Mouse (Mus musculus) cerebellum, postnatal 4 days (tissue): ENCODE measurements around the gene Adamts2.

Experiments used
- DNase-seq, 2 experiments: peaks; one replicate each; pipeline ENCODE4 v3.0.0; 2022; ENCODE audit warnings: low spot score in 2 of 2, mixed read lengths in 1 of 2

Gene Adamts2

DNA sequence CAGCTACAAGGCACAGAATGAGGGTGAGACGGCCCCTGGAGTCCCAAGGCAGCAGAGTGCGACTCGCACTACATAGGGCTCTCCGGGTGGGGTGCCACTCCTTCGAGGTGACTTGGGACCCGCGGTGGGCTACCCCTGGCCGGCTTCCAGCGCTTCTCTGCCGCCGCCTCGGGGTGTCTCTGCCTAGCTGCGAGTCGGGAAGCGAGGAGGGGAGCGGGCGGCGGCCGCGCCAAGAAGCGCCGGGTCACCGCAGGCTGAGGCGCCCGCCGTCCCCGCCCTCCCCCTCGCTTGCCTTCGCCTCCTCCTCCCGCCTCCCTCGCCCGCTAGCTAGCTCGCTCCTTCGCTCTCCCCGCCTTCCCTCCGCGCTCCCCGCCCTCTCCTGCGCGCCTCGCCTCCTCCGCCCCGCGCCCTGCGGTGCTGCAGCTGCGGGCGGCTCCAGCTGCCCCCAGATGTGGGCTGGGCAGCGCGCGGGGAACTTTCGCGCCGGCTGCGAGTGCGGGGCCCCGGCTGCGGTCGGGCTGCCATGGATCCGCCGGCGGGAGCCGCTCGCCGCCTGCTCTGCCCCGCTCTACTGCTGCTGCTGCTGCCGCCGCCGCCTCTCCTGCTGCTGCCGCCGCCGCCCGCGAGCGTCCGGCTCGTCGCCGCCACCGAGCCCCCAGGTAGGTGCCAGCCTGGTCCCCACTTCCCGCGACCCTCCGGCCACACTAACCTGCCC lies at the start of gene Adamts2:
Adamts2 (plus strand) TSS at position 444 of the 715 bp plus-strand sequence.
- peak in 1 of 2 experiments; percentile 50 for DNase-seq

DNA sequence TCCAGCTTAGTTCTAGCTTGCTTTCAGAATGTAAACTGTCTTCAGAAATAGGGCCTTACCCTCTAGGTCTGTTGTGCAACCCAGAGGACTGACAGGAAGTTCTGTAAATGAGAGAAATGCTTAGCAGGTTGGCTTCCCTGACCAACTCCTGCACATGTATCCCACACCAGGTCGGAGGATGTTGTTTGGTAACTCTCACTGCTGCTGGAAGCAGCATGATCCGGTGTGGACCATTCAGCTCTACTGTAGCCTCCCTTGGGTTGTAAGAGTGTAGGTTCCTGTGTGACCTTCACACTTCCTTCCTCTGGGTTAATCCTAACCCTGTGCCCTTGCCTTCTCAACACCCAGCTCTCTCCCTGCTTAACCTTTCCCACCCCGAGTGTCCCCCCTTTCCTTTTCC lies 44.8 kb upstream of the Adamts2 start:
- DNase-seq = no peak

DNA sequence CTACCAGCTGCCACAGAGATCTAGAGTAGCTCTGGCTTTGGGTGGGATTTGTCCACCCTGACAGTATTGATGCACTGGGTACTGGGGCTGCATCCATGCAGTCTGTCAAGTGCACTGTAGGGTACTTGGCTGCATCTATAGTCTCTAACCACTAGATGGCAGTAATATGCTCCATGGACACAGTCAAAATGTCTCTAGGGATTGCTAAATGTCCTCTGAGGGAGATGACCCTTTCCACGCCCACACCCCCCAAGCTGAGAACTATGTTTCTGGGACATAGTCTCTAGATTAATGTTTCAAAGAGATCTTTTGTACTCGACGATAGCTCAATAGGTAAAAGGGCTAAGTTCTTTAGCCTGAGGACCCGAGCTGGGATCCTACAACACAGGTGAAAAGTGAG lies 42.8 kb upstream of the Adamts2 start:
- DNase-seq = no peak

DNA sequence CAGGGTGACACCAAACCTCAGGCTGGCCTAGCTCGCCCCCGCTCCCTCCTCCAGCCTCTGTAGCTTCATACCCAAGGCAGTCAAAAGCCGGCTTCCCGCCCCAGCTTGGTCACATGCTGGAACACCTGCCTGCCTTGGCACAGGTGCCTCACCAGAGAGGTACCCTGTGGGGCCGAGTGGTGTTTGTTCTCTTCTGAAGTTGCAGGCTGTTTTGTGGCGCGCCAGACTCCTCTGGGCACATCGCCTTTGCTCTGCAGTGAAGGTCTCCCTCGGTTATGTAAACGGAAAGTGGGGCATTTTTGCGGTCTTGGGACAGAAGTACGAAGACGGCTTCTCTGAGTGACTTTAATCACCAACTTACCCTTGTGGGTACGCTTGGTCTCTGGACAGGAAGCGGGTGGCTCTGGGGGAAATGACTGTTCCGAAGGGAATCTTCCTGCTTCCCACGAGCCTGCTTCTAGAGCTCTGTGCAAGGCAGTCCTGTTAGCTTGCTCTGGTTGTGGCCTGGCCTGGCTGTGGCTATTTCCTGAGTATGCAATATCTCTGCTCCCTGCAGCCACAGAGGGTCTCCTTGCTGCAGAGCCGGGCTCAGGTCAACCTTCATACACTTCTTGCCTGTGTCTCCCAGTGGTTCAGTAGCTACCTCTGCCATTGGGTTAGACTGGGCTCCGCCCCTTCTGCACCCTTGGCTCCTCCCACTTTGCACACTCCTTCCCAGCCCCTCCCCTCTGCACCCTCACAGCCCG lies 36.2 kb upstream of the Adamts2 start:
- no peak for DNase-seq

DNA sequence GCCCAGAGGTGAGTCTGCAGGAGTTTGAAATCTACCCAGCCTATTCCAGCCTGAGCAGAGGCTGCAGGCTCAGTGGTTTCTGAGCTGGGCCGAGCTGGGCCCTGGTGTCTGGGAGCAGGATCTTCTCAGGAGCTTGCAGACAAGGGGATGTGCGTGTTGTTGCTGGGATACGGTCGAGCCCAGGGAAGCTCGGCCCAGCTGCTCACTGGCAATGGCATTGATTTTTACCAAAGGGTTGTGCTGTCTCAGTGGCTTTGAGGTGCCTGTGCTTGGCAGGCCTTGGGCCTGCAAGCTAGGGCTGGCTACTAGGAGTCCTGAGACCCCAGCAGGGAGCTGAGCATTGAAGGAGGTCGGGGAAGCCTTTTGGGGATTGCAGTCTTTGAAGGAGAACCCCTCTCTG lies 30.4 kb upstream of the Adamts2 start:
- DNase-seq = peak in 1 of 2 experiments; percentile 23

DNA sequence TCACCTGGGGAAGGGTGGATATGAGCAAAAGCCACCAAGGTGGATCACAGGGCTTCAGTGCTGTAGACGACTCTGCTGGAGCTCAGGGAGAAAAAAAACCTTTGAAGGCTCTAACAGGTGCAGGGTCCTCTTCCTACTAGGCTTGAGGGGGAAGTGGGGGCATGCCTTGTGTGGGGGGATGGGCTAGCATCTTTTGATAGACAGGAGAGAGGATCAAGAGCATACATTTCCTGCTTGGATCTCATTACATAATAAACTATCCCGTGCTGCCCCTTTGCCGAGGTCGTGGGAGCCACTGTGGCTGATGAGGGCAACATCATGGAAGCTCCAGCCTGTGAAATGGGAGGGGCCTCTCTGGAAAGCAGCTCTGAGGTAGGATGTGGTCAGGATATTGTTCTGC lies 25.4 kb upstream of the Adamts2 start:
- DNase-seq = no peak

DNA sequence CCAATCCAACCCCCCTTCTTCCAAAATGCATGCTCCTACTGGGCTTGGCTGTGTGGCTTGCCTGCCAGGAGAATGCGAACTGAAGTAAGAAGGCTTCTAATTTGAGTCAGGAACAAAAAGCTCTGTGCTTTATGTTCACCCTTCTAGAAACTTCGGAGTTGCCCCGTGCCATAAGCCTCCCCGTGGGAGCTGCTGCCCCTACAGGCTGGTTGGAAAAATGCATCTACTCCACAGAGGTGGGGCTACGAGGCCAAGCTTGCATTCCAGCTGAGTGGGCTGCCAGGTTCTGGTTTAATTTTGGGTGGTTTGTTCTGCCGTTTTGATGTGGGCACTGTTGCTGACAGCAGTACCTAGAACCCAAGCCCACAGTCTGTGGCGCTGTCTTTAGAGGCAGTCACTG lies 14.9 kb upstream of the Adamts2 start:
- peak in 1 of 2 experiments; percentile 55 for DNase-seq

DNA sequence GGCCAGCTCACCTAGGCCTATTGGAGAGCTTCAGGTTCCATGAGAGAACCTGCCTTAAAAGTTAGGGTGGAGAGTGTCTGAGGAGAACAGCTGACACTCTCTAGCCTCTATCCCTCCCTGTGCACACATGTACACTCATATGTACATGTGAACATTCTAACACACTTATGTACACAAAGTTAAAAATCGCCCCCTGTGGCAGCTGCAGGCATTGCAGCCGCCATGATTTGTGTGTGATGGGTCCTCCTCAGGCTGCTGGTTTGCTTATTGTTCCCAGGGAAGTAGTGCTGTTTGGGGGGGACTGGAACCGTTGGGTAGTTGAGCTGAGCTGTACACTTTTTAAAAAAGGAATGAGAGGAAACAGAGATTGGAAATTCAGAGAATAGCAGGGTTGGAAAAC lies 14.1 kb upstream of the Adamts2 start:
- DNase-seq = peak; percentile 46 to 69

DNA sequence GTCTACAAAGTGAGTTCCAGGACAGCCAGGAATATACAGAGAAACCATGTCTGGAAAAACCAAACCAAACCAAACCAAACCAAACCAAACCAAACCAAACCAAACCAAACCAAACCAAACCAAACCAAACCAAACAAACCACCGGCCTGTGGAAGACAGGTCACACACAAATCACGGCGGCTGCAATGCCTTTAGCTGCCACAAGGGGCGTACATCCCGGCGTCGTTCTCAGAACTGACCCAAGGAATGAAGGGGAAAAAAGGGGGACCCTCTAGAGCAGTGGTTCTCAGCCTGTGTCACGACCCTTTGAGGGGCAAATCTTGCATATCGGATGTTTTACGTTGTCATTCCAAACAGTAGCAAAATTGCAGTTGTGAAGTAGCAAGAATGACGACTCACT lies 12.8 kb upstream of the Adamts2 start:
- DNase-seq = peak in 1 of 2 experiments; percentile 72

DNA sequence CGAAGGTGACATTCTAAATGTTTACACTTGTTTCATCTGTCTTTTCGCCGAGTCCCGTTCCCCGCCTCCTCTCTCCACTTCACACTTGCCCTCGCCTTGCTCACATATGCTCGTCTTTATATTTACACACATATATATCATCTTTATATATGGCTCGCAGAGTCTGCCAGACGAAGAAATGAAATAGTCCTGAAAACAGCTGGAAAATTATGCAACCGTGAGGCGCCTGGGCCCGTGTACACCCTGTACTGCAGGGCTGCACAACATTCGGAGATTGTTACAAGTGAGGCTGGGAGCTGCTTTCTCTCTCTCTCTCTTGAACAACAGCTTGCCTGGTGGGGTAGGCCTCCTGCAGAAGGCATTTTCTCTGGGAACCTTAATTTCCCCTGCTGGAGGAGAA lies 10.8 kb upstream of the Adamts2 start:
- DNase-seq = no peak

DNA sequence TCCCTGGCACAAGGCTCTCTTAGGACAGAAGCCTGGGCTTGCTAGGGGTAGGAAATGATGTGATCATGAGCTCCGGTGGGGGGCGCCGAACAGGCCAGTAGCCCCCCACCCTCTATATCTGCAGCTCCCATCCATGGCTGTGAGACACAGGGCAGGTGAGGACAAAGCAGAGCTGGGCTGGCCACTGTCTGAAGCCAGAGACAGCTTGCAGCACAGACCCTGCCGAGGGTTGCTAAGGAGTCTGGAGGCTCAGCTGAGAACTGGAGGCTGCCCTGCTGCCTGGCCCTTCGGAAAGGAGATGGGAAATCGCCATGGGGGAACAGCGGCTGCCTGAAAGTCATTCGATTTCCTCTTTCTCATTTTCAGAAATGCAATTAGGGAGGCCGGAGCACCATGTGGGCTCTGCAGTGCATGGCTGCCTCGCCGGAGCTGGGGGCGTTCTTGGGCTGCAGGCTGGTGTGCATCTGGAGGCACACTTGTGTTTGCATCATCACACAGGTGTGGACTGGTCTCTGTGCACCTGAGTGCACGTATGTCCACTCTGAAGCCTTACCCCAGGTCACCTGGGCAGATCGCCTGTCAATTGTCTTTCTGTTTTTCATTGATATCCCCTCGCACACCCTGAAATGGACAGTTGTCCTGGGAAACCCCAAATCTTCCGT lies 8.9 kb upstream of the Adamts2 start:
- DNase-seq = no peak

DNA sequence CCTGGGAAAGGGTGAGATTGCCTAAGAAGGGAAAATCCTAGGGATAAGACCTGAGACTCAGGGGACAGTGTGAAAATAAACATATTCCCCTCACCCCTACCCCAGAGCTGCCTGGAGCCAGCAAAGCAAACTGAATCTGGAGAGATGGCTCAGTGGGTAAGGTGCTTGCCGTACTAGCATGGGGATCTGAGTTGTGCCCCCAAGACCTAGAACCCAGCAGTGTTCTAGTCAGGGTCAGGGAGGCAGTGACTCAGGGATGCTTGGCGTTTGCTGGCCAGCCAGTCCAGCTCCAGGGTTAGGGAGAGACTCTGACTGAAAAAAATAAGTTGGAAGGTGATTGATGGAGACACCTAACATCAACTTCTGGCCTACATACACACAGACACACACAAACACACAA lies 5.3 kb upstream of the Adamts2 start:
- DNase-seq = no peak

DNA sequence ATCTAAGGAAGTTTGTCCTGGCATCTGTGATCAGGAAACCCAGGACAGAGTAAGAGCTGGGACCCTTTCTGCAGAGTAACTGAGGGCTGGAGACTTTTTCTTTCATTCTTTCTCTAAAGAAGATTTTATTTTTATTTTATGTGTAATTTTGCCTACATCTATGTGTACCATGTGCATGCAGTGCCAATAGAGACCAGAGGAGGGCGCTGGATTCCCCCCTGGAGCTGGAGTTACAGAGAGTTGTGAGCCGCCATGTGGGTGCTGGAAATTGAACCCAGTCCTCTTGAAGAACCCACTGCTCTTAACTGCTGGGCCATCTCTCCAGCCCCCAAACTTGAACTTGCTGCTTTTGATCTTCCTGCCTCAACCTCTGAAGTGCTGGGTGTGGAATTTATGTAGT lies 2.7 kb upstream of the Adamts2 start:
- DNase-seq = no peak

DNA sequence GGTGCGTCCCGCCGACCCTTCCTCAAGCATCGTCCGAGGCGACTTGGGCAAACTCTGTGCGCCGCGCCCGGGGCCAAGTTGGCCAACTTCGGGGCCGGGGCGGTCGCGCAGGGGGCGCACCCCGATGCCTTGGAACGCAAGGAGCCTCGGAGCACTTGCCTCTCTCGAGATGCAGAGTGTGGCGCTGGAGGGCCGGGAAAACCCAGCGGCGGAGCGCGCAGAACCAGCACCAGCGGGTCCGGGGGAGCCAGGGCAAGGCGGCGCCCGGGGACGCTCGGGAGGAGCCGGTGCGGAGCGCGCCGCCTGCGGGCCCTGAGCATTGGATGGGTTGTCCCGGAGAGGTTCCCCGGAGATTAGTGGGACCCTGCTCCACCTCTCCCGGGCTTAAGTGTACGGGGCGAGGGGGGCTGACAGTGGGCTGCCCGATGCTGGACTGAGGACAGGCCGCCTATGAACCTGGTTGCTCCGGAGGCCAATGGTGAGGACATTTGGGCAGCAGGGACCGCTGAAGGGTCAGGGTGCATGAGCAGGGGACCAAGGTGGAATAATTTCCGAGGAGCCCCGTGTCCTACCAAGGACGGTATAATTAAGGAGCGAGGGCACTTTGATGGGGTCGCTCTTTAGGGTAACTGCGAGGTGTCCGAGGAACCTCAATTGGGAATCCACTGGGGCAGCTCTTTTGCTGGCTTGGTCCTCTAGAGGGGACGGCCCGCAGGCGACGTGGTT lies 635 bp downstream of the Adamts2 start:
- DNase-seq = peak in 1 of 2 experiments; percentile 25

DNA sequence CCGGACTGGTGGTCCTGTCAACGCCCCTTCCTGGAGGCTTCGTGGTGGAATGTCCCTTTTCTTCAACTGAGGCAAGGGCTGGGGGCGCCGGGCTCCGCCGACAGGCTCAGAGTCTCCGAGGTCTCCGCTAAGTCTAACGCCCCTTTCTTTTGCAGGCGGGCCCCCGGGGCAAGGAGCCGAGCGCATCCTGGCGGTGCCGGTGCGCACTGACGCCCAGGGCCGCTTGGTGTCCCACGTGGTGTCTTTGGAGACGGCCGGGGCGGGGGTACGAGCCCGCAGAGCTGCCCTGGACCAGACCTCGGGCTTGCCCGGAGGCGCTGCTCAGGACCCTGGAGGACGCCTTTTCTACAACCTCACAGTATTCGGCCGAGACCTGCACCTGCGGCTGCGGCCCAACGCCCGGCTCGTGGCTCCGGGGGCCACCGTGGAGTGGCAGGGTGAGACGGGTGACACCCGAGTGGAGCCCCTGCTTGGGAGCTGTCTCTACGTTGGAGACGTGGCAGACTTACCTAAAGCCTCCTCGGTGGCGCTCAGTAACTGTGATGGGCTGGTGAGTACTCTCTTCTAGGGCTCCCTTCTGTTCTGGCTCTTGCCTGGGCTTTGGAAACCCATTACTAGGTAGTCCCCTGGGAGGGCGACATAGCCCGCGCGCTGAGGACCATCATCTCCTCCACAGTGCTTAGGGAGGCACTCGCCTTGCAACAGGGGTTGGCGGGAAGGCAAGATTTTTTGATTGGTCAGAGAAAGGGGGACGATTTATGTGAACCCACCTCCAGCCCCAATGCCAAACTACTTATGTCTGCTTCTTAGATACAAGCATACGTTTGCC lies 1.4 kb downstream of the Adamts2 start:
- DNase-seq = peak in 1 of 2 experiments; percentile 53

DNA sequence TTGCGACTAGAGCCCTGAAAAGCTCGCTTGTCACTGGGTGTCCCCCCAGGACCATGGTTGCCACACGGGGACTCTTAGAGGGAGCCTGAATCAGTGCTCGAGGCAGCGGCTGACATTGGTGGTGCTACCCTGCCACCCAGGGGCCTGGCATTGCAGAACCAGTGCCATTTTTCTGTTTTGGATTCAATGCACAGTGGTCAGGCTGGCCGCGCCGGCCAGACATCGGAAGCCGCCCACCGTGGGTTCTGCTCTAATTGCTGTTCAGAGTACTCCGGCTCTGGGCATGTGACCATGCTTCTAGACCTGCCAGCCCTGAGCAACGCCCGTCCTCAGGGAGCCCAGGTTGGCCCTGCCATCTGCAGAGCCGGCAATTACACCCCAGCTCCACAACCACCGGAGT lies 2.5 kb downstream of the Adamts2 start:
- DNase-seq = no peak

DNA sequence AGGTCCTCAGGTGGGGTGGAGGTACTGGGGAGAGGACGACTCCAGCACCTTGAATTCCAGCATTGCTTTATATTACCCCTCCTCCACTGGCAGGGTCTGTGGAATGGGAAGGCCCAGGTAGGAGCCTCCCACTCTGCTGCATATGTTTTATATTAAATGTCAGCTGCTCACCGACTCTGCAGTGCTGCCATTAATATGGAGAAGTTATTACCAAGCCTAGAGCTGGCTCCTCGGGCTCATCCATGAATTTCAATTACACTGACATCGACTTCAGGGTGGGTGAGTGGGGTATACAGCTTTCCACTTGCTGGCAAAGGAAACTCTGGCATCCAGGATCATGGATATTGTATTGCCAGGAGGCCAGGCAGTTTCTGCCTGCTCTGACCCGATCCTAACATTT lies 9.3 kb downstream of the Adamts2 start:
- DNase-seq = no peak

DNA sequence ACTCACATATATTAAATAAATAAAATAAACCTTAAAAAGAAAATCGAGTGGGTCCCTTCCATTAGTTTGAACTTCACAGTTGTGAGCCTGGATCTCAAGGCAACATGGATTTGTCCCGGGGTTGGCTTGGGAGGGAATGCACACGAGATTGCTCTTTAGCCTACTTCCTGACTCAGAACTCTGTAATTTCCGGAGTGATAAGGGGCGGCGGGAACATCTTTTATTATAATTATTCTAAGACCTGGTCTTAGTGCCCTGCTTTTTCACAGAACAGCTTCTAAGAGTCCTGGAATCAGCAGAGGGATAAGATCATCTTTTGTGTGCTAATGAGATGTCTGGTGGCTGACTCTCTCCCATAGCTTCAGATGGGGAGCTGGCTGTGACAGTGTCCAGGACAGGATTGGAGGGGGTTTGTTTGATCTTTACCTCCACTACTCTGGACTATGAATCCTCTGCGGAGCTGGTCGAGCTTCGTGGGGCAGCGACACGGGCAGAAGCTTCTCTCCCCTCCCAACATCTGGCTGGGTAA lies 15.2 kb downstream of the Adamts2 start:
- DNase-seq = no peak

DNA sequence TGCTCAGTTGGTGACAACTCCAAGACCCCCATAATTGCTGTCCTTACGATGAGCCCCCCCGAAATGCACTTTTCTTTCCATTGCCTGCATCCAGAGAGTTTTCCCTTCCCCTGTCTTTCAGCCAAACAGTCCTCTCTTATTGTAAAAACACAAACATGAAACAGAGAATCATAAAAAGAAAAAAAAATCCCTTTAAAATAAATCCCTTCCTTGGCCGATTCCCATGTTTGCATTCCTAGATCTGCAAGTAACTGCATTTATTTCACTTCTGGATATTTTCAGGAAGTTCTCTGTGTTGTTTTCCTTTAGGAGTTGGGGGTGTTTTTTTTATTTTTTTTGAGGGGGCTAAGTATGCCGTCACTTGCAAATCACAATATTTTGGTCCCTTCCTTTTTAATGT lies 19.0 kb downstream of the Adamts2 start:
- no peak for DNase-seq

DNA sequence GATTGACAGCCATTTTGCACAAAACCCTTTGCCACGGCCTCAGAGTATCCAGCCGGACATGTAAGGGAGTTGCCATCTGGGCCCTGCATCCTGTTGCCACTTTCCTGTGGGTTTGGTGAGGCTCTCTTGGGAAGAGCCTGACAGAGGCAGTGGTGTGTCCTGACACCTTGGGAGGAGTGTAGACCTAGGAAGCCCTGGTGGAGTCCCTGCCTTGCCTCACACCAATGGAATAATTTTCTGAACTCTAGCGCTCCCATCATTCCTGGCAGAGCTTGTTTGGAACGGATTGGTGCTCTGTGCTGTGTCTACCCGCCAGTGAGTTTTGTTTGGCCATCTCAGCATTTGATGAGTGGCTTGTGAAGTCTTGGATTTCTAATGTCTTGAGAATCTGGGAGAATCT lies 19.5 kb downstream of the Adamts2 start:
- DNase-seq = no peak

DNA sequence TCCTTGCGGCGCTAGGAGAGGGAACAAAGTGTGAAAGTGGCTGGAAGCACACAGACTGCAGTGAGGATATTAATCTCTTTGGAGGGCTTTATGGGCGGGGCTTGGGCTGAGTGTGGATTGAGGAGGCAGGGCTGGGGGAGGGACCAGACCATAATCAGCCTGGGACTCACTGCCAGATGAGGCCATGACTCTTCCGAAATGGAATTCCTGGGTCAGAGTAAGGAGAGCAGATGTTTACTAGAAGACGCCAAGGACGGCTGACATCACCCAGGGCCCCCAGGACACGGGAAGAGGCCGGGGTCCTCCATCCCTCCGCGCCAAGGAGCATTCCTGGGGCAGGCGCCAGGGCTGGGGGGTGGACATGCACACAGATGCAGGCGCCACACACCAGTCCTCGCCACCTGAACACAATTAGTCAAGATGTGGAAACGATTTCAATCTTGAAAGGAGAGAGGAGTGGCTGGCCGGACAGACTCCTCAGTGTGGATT lies 20.4 kb downstream of the Adamts2 start:
- no peak for DNase-seq
